In genomic region chr13:18174003-18174402, GRCm38 (mm10) we compare ENCODE assay signal across 9 mouse cellular contexts.
A peak's percentile ranks its signal among the peaks of the same experiment; 100 is the strongest.
DNase-seq lines count a peak whose midpoint lies in the region; ATAC-seq and TF ChIP-seq lines count a peak whose summit lies in the region.
"Had no signal": no experiment of that assay in that cellular context is flagged by ENCODE, and none has a peak within 500 bp of the region (broad histone marks: within the 10 kb centered on the region; RNA-seq: fewer than 3 reads in every experiment).

No protein-coding gene starts in this region.

- TF ChIP-seq CTCF in heart, postnatal 0 days (IDR thresholded peaks at IDR 0.05; ENCODE audit: low read depth): peak; percentile 57

- TF ChIP-seq EP300 in heart, postnatal 0 days (IDR thresholded peaks at IDR 0.05; ENCODE audit: low read depth): no peak

- no peak overlapping the region for H3K4me2 ChIP-seq in heart, postnatal 0 days (ENCODE audit: low read depth, low read length)
- H3K4me2 ChIP-seq in heart, embryonic 12.5 days: no peak overlapping the region
- no peak overlapping the region for H3K4me2 ChIP-seq in neural tube, embryonic 15.5 days

- no peaks in the 10 kb centered on the region for H3K9me3 ChIP-seq in heart, postnatal 0 days (replicated peaks; ENCODE audit: control insufficient read depth, low read length)
- no peaks in the 10 kb centered on the region for H3K9me3 ChIP-seq in heart, embryonic 12.5 days (replicated peaks)
- H3K9me3 ChIP-seq in neural tube, embryonic 15.5 days (replicated peaks): no peaks in the 10 kb centered on the region

- no peaks in the 10 kb centered on the region for H3K4me1 ChIP-seq in heart, postnatal 0 days (ENCODE audit: control insufficient read depth, insufficient read depth)
- no peaks in the 10 kb centered on the region for H3K4me1 ChIP-seq in heart, embryonic 12.5 days (replicated peaks)
- peaks cover 7% of the 10 kb centered on the region; the same call in 1 of the 2 replicates for H3K4me1 ChIP-seq in neural tube, embryonic 15.5 days

- ATAC-seq in heart, postnatal 0 days (ENCODE audit: insufficient read depth, low read depth): no peak
- ATAC-seq in heart, embryonic 12.5 days (ENCODE audit: insufficient number of reproducible peaks, low FRiP score): no peak
- no peak for ATAC-seq in neural tube, embryonic 15.5 days (ENCODE audit: low FRiP score)
- no peak for ATAC-seq in erythroblast, adult 5-6 weeks (replicated peaks; ENCODE audit: low FRiP score, poor library complexity, severe bottlenecking)

- no peak overlapping the region for H3K27ac ChIP-seq in heart, postnatal 0 days (ENCODE audit: low read depth)
- no peak overlapping the region for H3K27ac ChIP-seq in heart, embryonic 12.5 days (ENCODE audit: poor library complexity, severe bottlenecking)
- H3K27ac ChIP-seq in neural tube, embryonic 15.5 days (replicated peaks): no peak overlapping the region

- no peak overlapping the region for H3K4me3 ChIP-seq in heart, postnatal 0 days (ENCODE audit: low read depth, low read length)
- H3K4me3 ChIP-seq in heart, embryonic 12.5 days: no peak overlapping the region
- H3K4me3 ChIP-seq in neural tube, embryonic 15.5 days (replicated peaks): no peak overlapping the region
- H3K4me3 ChIP-seq: myocyte had no signal

- WGBS in heart, postnatal 0 days: 33% methylated on average over 3 of the region's 3 CpGs
- WGBS in heart, embryonic 12.5 days: 38% methylated on average over 3 of the region's 3 CpGs
- WGBS in neural tube, embryonic 15.5 days: 54% methylated on average over 3 of the region's 3 CpGs

- peak; percentile 20 for DNase-seq in heart, postnatal 0 days (ENCODE audit: low spot score)
- DNase-seq in neural tube, embryonic 10.5 days (ENCODE audit: extremely low spot score, low spot score): peak; percentile 25
- peak; percentile 10 to 25 for DNase-seq in adrenal gland, adult 18-20 months (ENCODE audit: low spot score in 2 of 2)
- DNase-seq in kidney, postnatal 36 days: peak; percentile 3 to 46
- DNase-seq in urinary bladder, postnatal 14 days (ENCODE audit: low spot score): no peak

- no peak overlapping the region for H3K9ac ChIP-seq in heart, postnatal 0 days (replicated peaks; ENCODE audit: low read depth, low read length)
- no peak overlapping the region for H3K9ac ChIP-seq in heart, embryonic 12.5 days
- H3K9ac ChIP-seq in neural tube, embryonic 15.5 days (replicated peaks): no peak overlapping the region

- H3K36me3 ChIP-seq in heart, postnatal 0 days (replicated peaks; ENCODE audit: control insufficient read depth, insufficient read depth, low read length): no peaks in the 10 kb centered on the region
- H3K36me3 ChIP-seq in heart, embryonic 12.5 days: no peaks in the 10 kb centered on the region
- H3K36me3 ChIP-seq in neural tube, embryonic 15.5 days: no peaks in the 10 kb centered on the region

- no peaks in the 10 kb centered on the region for H3K27me3 ChIP-seq in heart, postnatal 0 days (ENCODE audit: control insufficient read depth, insufficient read depth, low read length)
- H3K27me3 ChIP-seq in heart, embryonic 12.5 days (replicated peaks): no peaks in the 10 kb centered on the region
- no peaks in the 10 kb centered on the region for H3K27me3 ChIP-seq in neural tube, embryonic 15.5 days (replicated peaks)
